Mouse (Mus musculus) layer of hippocampus, postnatal 36 days (tissue): ENCODE data around the gene Manf. TPM values are rescaled to one million over a fixed set of nuclear protein-coding genes. Genes with fewer than 3 reads are reported as not detected.

Source experiments
- DNase-seq, 2 experiments: peaks; one replicate each; pipeline ENCODE4 v3.0.0; 2022
- total RNA-seq, 2 experiments: library from RNA; stranded (reverse); gene quantifications; 2 replicates each; pipeline ENCODE4 v1.2.3; 2021

The Manf gene
- total RNA-seq, 2 experiments from 2014 or later, result 152 to 209 TPM

GRCm38 (mm10) chr9:106884996-106885900, 6.5 kb downstream of the Manf start:
- DNase-seq, result no peak

DNA sequence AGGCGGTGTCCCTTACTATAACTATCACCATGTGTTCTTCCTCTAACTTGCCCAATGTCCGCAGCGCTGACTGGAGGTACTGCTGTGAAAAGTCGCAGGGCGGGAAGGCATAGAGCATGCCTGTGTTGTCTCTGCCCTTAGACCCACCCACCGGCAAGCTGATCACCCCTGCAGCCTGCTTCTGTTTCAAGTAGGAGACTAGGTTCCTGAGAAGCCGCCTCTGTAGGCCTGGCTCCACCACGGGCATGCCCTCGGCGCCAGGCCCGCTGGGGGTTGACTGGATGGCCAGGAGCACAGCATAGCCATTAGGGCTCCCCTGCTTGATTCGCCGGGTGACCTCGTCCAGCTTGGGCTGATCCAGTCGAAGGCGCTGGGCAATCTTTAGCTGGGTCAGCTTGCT, 7.5 kb downstream of the Manf start:
- no peak for DNase-seq

DNA sequence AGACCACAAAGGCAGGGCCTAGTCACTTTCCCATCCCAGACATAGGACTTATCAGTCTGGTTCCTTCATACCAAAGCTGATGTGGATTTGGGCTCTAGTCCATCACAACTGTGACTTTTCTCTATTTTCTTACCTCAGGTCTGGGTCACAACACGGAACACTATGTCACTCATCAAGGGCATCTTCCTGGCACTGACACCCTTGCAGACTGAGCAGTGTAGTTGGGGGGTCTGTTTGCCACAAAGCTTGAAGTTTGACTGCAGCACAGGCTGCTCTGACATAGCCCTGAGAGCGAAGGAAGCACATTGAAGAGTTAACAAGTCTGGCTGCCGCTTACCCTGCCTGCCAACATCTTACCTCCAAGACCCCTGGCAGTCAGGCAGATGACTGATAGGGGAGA, 8.7 kb downstream of the Manf start:
- no peak for DNase-seq

- no peak for DNase-seq
Observed at GRCm38 (mm10) chr9:106882176-106882575, 9.6 kb downstream of the Manf start.

DNA sequence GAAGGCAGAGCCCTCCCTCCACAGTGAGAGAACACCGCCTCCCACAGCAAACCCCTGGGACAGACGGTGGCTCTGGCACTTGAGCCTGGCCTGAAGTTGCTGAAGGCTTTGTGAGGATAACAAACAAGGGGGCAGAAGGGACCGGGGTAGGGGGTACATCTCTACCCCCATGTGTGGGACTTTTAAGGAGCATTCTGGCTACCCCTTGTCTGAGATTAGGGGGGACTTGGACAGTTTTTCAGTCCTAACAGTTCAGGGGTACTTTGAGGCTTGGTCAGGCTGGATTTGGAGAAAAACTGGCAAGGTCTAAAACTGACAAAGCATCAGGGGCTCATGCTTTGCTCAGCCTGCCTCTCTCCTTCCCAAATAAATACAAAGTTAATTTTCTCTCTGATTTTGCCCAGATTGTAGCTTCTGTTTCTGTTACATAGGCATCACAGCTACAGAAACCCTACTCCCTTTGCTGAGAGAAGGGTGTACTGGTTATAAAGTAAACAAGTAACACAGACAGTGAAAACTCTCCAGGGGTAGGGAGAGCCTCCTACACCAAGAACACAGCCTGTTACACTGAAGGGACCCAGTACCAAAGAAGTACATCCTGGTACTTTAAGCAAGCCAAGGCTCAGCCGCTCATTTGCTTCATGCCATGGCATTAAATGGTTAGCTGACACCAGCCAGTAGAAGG, 10.6 kb downstream of the Manf start:
- DNase-seq, result no peak

DNA sequence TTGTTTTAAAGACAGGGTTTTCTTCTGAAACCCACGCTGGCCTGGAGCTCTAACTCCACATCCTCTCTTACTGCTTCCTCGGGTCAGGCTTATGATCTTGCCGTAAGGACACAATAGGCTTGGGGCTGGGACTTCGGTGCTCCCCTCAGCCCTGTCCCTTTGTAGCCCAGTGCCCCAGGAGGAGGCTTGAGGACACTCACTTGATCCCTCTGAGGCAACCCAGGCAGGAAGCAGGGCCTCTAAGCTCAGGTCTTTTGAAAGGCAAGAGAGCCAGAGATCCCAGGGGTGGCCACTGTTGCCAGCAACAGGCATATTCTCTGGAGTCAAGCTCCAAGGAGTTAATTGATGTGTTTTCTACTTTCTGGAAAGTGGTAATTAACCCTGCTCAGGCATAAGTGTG, 12.3 kb downstream of the Manf start:
- no peak for DNase-seq

DNA sequence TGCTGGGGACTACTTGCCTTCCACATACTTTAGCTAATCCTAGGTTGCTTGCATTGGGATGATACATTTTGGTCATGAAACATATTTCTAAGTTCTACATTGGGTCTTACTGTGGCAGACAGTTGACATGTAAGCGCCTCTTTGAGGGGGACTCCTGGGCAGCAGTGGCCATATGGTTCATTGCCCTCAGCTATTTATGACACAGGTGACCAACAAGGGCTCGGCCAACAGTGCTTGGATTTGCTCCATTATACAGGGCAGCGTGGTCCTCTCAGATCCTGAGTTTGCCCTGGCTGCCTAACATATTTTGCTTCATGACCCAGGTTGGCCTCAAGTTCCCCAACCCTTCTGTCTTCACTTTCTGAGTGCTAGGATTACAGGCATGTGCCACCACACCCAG, 15.1 kb downstream of the Manf start:
- DNase-seq, result no peak

GRCm38 (mm10) chr9:106874216-106874615, 17.6 kb downstream of the Manf start:
- no peak for DNase-seq

- no peak for DNase-seq
Observed at GRCm38 (mm10) chr9:106858036-106858435, 33.7 kb downstream of the Manf start.

GRCm38 (mm10) chr9:106856664-106857063, 35.1 kb downstream of the Manf start:
- DNase-seq, result no peak

DNA sequence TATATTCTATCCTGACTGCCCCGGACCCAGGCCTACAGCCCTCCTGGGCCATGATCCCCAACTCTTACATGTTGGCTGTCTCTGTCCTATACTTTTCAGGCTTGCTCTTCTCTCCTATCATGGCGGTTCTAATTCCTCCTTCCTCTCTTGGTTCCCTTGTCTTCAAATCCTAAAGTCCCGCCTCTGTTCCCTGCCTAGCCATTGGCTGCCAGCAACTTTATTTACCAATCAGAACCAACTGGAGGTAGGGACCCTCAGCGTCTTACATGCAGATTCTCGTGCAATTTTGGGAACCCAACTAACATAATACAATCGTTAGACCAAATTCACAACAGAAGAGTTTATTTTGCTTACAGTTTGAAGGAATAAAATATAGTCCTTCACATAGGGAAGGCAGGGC, 49.0 kb downstream of the Manf start:
- DNase-seq, result no peak

- DNase-seq, result no peak
Observed at GRCm38 (mm10) chr9:106840569-106840968, 51.2 kb downstream of the Manf start.

GRCm38 (mm10) chr9:106822381-106823104, 69.2 kb downstream of the Manf start:
- peak; percentile 74 to 76 for DNase-seq

DNA sequence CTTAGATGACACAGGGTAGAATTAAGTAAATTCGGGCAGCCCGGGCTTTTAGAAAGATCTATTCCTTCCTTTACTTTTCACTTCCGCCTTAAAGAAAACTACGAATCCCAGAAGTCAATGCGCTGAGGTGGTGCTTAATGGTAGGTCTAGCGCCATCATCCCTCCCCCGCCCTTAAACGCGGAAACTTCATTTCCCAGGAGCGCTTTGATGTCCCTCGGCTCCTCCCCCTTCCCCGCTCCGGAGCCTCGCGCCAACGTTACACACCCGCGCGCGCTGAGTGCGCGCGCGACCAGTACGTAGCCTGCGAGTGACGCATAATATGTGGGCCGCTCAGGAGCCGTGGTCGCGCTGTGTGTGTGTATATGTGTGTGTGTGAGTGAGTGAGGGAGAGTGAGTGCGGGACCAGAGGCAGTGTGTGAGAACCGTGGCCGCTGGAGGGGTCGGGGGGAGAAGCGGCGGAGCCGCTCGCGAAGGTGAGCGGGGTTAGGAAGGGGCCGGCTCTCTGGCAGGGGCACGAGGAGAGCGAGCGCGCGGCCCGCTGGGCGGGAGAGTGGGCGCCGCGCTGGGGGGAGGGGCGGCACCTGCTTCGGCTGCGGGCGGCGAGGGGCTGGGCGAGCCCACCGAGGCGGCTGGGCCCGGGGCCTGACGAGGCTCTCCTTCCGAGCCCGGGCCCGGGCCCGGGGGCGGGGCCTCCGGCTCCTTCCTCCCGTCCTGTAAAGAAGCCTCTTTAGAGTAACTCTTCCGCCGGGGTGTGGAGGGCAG, 70.0 kb downstream of the Manf start, which contains the start of gene Dcaf1:
Dcaf1 (plus strand) TSS at position 257 of the 763 bp plus-strand sequence.
- peak; percentile 88 for DNase-seq

GRCm38 (mm10) chr9:106821050-106821617, 70.6 kb downstream of the Manf start:
- no peak for DNase-seq

DNA sequence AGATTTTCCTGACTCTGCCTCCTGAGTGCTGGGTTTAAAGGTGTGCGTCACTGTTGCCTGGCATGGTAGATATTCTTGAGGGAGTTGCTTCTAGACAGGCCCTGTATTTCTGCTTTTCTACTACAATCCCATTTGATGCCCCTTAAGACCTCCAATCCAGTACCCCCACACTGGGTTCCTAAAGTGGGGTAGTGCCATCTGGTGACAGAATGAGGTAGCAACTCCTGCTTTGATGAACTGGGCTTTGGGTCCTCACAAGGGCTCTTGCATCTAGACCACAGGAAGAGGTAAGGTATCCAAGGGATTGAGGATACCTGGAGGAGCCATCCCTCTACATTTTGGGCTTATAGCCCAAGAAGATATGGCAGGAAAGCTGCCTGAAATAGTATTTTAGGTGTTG, 72.6 kb downstream of the Manf start:
- peak in 1 of 2 experiments; percentile 5 for DNase-seq

DNA sequence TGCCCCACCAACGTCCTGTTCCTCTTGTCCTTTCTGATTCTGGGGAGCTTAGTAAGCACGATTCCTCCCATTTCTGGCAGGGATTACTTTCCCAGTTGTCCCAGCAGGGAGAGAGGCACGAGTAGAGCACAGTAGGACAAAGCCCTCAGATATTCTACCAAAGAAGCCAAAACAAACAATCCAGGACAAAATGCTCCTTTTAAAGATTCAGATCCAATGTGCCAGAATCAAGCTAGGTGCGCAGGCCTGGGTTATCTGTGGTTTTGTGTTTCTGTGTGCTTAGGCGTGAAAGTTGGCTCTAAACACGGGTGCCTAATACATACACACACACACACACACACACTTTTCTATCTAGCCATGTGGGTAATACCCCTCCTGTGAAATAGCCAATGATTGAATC, 73.6 kb downstream of the Manf start:
- DNase-seq, result no peak

DNA sequence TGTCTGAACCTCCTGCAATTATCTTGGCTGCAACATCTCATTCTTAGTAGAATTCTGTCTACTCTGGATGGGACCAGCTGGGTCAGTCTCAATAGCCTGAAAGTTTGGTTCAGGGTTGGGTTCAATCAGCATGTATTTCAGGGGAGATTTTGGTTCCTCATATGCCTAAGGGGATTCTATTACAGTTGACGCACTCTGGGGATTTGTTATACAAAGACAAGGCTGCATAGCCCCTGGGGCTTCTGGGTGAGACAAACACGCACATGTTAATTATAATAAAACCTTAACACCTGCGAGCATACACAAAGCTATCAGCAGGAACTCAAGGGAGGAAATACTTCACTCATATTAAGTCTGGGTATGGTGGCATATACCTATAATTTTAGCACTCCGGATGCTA, 85.3 kb downstream of the Manf start:
- DNase-seq, result no peak

GRCm38 (mm10) chr9:106790831-106791230, 100.9 kb downstream of the Manf start:
- DNase-seq, result no peak

- no peak for DNase-seq
Observed at GRCm38 (mm10) chr9:106789363-106789762, 102.4 kb downstream of the Manf start.

DNA sequence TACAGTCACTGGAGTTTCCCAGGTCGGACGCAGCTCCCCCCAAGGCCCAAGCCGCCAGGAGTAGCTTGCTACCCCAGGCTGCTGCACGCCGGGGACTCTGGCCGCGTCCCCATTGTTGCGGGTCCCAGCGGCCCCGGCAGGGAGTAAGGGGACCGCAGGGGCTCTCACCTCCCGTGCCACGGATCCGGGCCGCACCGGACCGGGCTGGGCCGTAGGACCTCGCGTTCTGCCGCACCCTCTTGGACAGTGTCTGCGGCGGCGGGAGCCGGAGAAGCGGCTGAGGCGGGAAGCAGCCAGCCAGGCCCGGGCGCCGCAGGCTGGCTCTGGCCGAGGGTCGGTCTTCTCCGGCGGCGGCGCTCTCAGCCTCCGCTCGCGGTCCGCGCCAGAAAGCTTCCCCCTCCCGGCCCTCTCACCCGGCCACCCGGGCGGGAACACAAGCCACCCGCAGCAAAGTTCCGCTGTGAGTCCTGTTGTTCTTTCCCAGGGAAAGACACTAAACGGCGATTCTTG, 102.9 kb downstream of the Manf start, which contains the start of gene Rad54l2:
Rad54l2 (minus strand) TSS at position 383 of the 510 bp plus-strand sequence.
- DNase-seq, result peak; percentile 84
